Mouse (Mus musculus): ENCODE data around the gene Cpne2.

DNA sequence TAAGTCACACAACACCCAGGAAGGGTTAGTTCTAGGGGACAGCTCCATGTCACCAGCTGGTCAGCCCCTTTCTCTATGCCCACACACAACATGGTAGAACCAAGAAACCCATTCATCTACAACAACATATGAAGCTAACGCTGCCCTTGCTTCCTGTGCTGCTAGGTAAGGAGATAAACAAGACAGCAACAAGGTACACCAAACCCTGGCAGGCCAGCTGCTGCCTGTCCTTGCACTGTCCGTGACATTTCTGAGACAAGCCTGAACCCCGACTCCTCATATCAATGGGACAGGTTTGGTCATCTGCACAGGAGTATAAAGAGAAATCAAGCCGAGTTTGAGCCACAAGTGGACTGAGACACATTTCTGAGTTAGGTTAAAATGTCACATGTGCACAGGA lies 42.4 kb downstream of the Cpne2 start:
- TF ChIP-seq POLR2A (IDR thresholded peaks at IDR 0.05; ENCODE audit: extremely low read depth, insufficient read depth, low read length) (no peak), CTCF (IDR thresholded peaks at IDR 0.05; ENCODE audit: extremely low read depth, insufficient read depth, low read length) (no peak)
